Mouse (Mus musculus): ENCODE data around the gene 4833439L19Rik. TPM values are rescaled to one million over a fixed set of nuclear protein-coding genes. Genes with fewer than 3 reads are reported as not detected.
"Not testable (repeated sequence)": the region's sequence is repeated elsewhere in the genome, so short reads cannot be mapped to it uniquely, and the experiment has no call there.

4833439L19Rik gene
- total RNA-seq (2015; ENCODE audit: low replicate concordance): 37.3 and 55.1 TPM in 2 replicates
- total RNA-seq (2017; ENCODE audit: low replicate concordance): 23.8 and 33.6 TPM in 2 replicates

- peak; percentile 98 for ATAC-seq (replicated peaks; ENCODE audit: low FRiP score, poor library complexity, severe bottlenecking)
Observed at GRCm38 (mm10) chr13:54565201-54565581, at the start of gene 4833439L19Rik. TSS of gene 4833439L19Rik (minus strand) at chr13:54565435.

- ATAC-seq (replicated peaks; ENCODE audit: low FRiP score, poor library complexity, severe bottlenecking): not testable (repeated sequence)
Observed at GRCm38 (mm10) chr13:54613141-54613540, 47.9 kb upstream of the 4833439L19Rik start.

- peak; percentile 87 for ATAC-seq (replicated peaks; ENCODE audit: low FRiP score, poor library complexity, severe bottlenecking)
Observed at GRCm38 (mm10) chr13:54610972-54611754, 45.9 kb upstream of the 4833439L19Rik start, which contains the start of gene Cltb. TSS of gene Cltb (minus strand) at chr13:54611344.

- no peak for ATAC-seq (replicated peaks; ENCODE audit: low FRiP score, poor library complexity, severe bottlenecking)
Observed at GRCm38 (mm10) chr13:54610613-54610971, 45.4 kb upstream of the 4833439L19Rik start.

GRCm38 (mm10) chr13:54609301-54609700, 44.1 kb upstream of the 4833439L19Rik start:
- no peak for ATAC-seq (replicated peaks; ENCODE audit: low FRiP score, poor library complexity, severe bottlenecking)

DNA sequence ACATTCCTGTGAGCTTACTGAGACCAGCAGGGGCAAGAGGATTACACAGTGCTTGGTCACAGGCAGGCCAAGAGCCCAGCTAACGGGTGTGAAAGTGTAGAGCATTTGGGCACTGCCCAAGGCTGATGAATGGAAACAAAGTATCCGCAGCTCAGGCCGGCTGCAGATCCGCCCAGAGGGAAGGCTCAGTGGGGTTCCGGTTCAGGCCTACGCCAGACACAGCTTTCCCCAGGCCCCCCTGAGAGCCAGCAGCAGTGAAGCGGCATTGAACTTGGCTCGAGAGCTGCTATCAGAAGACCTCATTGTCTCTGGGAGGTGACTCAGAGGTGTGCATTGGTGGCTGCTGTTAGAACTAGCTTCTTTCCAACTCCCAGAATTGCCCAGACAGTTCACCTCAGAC, 43.4 kb upstream of the 4833439L19Rik start:
- ATAC-seq (replicated peaks; ENCODE audit: low FRiP score, poor library complexity, severe bottlenecking): no peak

DNA sequence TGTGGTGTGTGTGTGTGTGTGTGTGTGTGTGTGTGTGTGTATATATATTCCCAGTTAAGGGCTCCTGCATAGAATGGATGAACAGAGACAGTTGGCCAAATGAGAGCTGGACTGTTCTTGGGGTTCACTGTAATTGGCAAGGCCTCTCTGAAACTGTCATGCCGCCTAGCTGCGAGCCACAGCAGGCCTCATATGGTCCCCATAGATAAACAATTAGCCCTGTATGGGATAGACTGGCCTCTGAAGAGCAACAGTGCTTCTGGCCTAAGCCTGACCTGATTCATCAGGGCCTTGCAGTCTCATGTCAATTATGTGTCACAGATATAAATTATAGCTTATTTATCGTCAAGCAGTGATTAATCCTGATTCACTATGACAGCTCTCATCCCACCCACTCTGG, 42.8 kb upstream of the 4833439L19Rik start:
- ATAC-seq (replicated peaks; ENCODE audit: low FRiP score, poor library complexity, severe bottlenecking): no peak

DNA sequence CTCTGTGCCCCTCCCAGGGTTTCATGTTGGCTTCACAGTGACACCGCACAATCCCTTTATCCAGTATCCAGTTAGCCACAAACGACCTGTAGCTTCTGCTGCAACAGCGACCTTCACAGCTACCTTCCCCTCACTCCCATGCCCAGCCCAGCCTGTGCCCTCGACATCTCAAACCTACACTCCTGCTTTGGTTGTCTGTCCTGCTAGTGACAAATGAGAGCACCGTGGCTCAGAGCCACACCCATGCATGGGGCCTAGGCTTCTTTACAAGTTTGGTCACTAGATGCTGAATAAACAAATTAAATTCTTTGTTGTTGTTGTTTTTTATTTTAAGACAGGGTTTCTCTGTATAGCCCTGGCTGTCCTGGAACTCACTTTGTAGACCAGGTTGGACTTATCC, 42.0 kb upstream of the 4833439L19Rik start:
- no peak for ATAC-seq (replicated peaks; ENCODE audit: low FRiP score, poor library complexity, severe bottlenecking)

DNA sequence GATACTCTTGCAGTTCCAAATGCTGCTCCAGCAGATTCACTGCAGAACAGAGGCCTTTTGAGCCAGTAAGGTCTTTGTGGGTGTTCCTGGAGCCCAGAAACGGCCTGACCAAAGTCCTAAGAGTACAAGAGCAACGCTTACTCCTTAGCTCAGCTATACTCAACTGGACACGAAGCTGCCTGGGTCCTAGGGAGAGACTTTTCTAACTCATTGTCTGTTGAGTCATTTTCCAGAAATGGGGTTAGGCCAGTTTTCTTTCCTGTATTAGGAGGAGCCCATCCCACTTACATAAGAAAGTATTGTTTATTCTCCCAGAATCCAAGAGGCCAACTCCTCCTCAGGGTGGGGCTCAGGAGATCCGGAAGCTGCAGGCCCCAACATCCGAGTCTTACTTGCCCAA, 40.2 kb upstream of the 4833439L19Rik start:
- ATAC-seq (replicated peaks; ENCODE audit: low FRiP score, poor library complexity, severe bottlenecking): no peak

DNA sequence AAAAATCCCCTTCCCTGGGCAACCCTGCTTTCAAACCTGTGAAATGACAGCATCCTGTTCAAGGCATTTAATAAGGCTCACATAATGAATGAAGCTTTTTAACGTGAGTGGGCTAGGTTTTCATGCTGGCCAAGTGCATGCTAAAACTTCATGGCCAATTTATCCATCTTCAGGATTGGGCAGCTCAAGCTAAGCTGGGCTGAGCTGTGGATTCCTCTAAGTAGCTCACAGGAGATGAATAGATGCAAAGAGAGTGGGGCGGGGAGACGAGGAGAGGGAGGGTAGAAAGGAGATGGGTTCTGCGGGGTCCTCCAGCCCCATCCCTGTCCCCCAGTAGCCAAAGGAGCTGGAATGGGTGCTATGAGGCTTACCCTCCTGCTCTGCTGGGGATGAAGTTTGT, 39.0 kb upstream of the 4833439L19Rik start:
- ATAC-seq (replicated peaks; ENCODE audit: low FRiP score, poor library complexity, severe bottlenecking): no peak

DNA sequence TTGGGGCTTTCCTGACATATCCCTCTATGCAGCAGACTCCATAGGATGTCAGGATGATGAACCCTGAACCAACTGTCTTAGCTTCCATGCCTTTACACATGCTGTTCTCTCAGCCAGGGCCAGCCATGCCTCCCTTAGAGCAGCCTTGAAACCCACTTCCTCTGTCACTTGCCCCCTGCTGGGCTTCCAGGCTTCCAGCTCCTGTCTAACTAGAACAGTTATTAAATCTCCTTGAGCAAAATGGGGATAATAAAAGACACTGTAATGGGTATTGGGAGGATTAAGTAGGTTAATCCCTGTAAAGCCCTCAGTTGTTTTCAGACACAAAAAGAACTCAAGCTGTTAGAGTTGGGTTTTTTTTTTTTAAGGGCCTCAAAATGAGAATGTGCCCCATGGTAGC, 38.3 kb upstream of the 4833439L19Rik start:
- ATAC-seq (replicated peaks; ENCODE audit: low FRiP score, poor library complexity, severe bottlenecking): no peak

DNA sequence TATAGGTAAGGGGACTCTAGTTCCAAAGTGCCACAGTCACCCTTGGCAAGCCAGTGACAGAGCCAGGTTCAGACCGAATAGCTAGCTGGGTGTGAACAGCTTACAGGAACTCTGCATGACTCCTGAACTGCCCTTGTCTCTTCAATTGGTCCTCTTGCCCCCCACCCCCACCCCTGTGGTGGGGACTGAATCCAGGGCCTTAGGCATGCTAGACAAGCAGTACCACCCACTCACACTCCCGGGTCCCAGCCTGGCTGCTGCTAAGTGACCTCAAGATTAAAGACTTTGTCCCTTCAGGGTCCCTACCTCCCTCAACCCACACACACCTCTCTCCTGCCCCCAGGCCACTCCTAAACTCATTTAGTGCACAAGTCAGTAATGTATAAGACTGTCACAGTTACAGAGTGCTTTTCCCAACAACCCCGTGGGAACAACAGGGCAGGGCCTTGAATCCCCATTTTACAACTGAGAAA, 37.4 kb upstream of the 4833439L19Rik start:
- ATAC-seq (replicated peaks; ENCODE audit: low FRiP score, poor library complexity, severe bottlenecking): no peak

DNA sequence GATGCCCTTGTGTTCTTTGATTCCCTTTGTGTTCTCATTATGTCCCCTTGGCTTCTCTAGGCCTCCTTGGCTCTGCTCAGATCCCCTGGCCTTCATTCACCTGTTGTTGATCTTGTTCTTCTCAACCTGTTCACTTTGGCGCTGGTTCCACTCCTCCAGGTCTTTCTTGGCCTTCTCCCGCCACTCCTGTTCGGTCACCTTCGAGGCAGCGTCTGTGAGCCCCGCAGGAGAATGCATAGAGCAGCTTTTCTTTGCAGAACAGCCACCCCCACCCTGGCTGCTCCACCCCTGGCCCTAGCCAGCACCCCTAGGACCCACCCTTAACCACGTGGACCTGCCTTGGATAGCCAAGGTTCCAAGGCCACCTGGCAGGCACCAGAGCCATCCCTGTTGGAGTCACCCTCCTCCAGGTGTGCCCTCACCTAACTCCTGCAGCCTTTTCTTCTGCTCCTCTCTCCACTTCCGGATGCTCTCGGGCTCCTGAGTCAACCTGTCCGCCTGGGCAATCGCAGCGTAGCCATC, 33.4 kb upstream of the 4833439L19Rik start:
- no peak for ATAC-seq (replicated peaks; ENCODE audit: low FRiP score, poor library complexity, severe bottlenecking)

- ATAC-seq (replicated peaks; ENCODE audit: low FRiP score, poor library complexity, severe bottlenecking): no peak
Observed at GRCm38 (mm10) chr13:54596870-54597269, 31.6 kb upstream of the 4833439L19Rik start.

DNA sequence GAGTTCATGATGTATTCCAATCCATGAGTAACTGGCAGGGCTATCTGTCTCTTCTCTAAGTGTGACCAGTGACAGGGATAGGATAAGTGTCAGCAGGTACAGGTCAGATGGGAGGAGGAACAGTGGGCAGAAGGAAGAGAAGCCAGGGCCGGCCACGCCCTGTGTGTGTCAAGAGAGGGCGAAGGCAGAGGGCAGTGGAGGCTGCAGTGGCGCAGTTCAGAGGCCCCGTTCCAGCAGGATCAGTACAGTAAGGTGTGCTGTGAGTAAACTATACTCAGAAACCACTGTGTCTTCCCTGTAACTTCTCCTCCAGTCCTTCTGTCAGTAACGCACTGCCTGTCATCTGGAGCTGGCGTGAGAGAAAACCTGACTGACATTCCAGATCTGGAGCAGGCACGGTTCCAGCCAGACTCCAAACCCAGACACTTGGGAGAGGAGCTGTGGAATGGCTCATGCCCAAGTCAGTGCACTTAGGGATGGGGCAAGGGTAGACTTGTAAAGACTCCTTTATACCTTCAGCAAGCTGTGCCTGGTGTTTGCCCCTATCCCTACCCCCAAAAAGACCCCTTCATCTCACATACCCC, 31.0 kb upstream of the 4833439L19Rik start:
- no peak for ATAC-seq (replicated peaks; ENCODE audit: low FRiP score, poor library complexity, severe bottlenecking)

- no peak for ATAC-seq (replicated peaks; ENCODE audit: low FRiP score, poor library complexity, severe bottlenecking)
Observed at GRCm38 (mm10) chr13:54593617-54594016, 28.4 kb upstream of the 4833439L19Rik start.

DNA sequence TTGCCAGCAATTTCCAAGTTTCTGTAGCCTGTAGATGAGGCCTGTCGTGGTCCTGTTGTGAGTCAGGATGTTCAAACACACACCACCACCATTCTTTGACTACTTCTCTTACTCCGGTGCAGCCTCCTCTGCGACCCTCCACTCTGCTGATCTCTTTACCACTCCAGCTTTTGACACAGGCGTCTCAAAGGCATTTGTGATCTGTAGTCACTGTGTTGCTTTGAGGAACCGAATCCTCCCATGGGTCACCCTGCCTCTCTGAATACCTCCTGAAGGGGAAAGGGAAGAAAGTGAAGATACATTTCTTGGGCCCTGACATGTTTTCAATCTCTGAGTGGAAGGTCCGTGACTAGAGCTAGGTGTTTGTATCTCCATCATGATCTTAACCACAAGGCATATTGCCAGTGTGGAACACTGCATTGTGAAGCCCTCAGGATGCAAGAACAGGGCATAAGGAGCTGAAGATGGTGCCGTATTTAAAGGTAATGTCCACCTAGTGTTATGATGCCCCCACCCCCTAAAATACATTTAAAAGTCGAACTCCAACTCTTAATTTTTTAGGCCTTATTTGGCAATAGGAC, 26.6 kb upstream of the 4833439L19Rik start:
- ATAC-seq (replicated peaks; ENCODE audit: low FRiP score, poor library complexity, severe bottlenecking): no peak

DNA sequence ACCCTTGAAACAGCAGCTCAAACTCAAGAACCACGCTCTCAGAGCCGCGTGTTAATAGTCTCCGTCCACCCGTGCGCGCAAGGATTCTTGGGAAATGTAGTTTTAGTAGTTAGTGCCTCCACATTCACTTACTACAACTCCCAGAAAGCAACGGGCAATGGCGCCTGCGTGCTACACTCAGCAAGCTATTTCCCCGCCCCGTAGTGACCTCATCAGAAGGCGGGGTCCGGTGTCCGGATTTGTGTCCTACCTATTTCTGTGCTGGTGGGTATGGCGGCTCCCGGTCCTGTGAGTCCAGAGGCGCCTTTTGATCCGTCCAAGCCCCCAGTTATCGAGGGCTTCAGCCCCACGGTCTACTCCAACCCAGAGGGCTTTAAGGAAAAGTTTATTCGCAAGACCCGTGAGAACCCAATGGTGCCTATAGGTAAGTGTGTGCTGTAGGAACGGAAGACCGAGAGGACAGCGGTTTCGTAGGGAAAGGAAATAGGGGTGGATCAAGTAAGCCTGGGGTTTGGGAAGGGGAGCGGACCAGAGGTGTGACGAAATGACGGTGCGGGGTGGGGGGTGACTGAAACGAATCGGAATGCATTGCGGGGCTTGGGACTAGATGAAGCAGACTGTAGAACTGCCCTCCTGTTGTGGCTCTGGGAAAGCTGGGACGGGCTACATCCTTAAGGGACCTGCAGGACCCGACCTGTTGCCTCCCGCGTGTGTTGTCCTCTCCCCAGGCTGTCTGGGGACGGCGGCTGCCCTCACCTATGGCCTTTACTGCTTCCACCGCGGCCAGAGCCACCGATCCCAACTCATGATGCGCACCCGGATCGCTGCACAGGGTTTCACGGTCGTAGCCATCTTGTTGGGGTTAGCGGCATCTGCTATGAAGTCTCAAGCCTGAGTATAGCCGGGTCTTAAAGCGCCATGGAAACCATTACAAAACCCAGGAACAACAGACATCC, 25.0 kb upstream of the 4833439L19Rik start, which contains the start of the genes Nop16 and Higd2a:
Gene Nop16, minus strand, starts transcription at position 95 of the 956 bp plus-strand sequence.
Gene Higd2a, plus strand, starts transcription at position 212 of the 956 bp plus-strand sequence.
- peak; percentile 96 for ATAC-seq (replicated peaks; ENCODE audit: low FRiP score, poor library complexity, severe bottlenecking)

DNA sequence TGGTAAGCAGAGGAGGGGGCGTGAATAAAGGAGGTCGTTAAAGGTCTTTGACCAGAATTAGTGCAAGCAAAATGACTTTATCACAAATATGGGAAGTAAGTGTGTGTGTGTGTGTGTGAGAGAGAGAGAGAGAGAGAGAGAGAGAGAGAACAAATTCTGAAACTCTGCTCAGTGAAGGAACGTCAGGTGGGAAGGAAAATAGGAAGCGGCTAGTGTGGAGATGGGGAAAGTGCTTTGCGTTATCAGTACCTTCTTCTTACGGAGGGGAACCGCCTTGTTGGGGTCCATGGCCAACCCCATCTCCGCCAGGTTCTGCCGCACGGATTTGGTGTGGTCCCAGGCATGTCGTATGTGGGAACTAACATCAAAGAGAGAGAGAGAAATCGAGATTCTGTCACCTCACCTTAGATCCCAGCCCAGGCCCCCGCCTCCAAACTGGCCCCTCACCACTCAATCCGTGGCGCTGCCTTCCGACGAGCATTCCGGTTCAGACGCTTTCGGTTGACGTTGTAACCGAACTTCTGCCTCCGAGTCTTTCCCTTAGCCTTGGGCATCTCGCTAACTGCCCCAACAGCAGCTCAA, 24.3 kb upstream of the 4833439L19Rik start:
- ATAC-seq (replicated peaks; ENCODE audit: low FRiP score, poor library complexity, severe bottlenecking): peak; percentile 23; the same call in 1 of the 2 replicates

All from erythroid progenitor cell, adult 5-6 weeks (primary cell).